Mouse (Mus musculus) 416B (cell line): ENCODE measurements around the gene Cyp24a1.

Experiments
- DNase-seq: peaks from one replicate; pipeline ENCODE4 v3.0.0; 2011; ENCODE audit warnings: low read depth

Gene Cyp24a1

DNA sequence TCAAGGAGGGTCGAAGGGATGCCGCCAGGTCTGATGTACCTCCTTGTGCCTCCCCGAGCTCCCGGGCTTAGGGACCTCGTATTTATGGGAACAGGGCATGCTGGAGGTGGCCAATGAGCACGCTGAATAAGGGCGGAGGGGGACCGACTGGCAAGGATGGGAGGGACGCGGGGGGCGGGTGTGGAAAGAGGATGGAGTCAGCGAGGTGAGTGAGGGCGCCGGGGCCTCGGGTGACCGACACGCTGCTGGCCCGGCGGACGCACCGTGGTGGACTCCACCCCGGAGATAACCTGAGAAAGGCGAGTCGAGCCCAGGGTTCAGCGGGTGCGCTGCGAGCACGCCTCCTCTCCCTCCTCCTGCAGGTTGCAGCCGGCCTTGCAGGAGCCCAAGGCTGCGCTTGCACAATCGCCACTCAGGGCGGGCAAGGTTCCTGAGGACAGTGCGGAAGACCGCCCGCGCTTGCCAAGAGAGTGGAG, at the start of gene Cyp24a1:
Cyp24a1 (minus strand) TSS at position 55 of the 476 bp plus-strand sequence.
- no peak for DNase-seq

DNA sequence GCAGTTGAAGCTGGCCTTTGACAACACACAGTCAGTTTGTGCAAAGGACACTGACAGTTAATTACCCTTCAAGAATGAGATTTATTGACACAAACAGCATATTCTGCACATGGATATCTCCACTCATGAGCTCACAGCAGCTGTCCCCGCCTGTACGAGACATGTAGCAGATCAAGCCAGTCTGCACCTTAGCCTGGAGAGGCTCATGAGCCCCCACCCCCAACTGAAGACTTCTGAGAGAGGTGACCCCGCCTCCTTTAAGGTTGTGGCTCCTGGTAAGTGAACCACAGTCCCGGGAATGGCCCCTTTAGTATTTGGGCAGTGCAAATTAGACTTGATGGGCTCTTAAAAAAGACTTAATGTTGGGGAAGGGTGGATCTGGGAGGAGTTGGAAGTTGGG, 48.8 kb upstream of the Cyp24a1 start:
- no peak for DNase-seq

DNA sequence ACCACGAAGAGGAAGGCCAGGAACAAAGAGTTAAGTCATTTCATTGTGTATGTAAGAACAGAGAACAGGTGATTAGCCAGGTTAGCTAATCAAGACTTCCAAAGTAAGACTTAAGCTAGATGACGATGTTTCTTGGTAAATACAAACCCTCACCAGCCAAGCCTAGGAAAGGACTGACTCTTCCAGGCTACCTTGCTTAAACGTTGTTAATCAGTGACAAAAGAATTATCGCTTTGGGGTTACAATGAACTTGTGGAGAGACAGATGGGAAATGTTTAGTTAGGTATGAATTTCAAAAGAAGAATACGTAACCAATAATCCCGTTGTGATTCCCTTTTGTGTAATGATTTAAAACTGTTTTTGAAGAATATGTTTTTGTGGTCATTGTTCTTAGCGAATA, 48.0 kb upstream of the Cyp24a1 start:
- DNase-seq = no peak

DNA sequence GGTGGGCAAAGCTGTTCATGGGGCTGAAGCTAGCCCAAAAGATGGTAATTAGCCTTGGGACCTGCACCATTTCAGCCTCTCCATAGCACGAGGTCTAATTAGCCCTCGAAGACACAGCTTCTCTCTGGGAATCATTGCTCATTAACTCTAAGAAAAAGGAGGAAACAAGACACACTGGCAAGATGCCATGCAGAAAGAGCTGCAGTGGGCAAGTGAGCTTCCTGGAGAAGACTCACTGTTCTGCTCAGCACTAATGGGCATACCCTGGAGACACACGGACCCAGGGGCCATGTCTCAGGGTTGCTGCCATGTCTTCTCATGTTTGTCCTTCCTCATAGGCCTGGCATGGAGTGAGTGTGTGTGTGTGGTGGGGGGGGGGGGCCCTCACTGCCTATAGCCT, 47.2 kb upstream of the Cyp24a1 start:
- DNase-seq = no peak

DNA sequence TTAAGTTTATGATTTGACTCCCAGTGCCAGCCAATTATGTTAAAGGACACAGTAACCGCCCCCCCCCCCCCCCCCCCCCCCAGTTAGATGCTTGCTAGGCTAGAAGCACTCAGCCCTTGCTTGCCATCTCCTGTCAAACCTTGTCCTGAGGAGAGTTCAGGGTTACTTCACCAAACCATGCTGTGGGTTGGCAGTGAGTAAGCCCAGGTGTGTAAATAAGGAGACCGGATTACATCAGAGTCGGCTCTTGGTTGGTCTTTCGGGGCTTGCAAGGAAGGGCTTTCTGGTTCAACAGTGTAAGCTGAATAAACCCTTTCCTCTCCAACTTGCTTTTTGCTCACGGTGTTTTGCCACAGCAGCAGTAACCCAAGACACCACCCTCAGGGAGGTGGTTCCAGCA, 46.7 kb upstream of the Cyp24a1 start:
- no peak for DNase-seq

DNA sequence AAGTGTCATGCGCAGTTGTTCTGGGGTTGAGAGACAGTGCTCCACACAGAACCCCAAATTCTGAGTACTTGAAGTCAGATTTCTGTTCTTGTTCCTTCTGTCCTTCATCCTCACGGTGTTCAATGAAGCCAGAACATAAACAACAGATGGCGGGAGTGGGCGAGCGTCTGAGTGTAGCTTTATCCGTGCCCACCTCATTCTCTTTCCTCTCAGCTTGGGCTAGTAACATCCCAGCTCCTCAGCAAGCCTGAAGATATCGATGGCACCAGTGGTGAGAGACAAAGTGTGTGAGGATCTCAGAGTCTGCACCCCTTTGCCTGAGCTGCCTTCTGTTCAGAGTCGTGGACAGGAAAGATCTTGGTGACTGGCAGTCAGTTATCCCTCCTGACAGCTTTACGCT, 42.3 kb upstream of the Cyp24a1 start:
- no peak for DNase-seq

DNA sequence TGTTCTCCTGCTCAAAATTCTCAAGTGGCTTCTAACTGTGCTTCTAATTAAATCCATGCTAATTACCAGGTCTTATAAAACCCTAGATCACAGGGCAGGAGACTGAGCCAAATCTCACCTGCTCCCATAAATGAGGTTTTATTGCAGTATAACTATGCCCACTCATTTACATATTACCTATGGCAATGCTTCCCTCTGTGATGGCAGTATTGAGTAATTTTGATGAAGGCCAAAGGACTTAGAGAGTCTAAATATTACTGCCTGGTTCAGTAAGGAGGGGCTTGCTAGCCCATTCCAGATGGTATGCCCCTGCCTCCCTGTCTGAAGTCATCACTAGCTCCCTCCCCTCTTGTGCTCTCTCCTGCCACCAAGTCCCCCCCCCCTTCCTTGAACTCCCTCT, 38.9 kb upstream of the Cyp24a1 start:
- DNase-seq = no peak

DNA sequence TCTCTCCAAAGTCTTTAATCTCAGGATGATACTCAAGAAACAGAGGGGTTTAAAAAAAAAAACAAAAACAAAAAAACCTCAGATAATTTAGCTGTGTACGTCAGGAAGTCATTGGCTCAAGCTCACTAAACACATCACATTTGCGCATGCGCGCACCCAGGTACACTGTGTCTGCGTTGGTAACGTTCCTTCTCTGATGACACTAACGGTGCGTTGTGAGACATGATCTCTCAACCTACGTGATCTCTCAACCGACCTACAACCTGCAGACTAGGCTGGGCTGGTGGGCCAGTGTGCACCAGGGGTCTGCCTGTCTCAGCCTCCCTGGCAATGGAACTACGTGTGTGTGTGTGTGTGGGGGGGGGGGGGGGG, 37.8 kb upstream of the Cyp24a1 start:
- DNase-seq = no peak

DNA sequence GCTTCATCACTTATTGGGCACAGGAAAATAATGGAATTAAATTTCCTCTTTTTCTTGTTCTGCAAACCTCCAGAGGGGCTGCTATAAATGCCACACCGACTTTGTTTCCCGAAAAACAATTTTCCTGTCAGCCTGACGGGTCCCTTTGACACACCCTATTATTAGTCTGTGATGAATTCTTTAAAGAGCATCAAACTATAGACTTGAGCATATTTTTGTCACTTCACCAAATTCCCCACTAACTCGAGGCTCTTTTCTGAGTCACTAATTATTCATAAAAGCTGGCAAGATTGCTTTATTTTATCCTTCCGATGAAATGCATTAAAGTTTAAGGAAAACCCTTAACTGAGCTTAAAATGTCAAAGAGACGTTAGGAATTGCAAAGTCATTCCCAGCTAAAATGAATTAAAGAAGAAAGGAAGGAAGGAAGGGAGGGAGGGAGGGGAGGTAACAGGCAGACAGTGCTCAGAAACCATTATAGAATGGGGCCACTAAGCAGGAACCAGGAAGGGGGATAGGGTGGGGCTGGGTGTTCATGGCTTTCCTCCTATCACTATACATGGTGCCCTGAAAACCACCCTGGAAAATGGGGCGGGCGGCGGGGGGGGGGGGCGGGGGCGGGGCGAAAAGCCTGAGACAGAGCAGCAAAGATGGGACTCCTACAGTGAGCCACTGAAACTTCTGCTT, 37.3 kb upstream of the Cyp24a1 start:
- no peak for DNase-seq

DNA sequence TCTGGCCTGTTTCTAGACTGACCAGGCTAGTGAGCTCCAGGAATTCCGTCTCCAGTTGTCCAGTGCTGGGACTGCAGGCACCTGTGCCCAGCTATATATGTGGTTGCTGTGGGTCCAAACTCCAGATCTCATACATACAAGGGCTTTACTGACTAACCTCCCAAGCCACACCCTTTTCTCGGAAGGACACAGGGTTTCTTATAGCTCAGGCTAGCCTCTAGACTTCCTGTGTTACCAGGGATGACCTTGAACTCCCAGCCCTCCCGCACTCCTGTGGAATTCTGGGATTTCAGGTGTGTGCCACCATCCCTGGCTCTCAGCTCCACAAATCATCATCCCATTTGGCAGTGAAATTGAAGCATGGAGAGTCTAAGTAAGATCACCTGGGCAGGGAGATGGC, 33.3 kb upstream of the Cyp24a1 start:
- no peak for DNase-seq

DNA sequence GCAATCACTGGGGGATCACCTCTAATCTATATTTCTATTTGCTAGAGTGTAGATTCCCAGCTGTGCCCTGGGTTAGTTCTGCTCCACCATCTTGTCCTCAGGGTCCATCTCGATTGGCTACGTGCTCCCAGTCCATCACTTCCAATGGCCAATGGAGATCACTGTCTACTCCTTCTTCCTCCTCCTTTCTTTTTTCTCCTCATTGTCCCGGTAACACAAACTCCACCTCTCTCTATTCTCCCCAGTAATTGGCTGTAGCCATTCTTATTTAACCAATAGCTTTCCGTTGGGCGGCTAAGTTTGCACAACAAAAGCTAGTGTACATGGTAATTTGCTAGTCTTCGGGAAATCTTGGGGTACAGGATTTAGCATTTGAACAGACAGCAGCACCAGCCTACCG, 32.8 kb upstream of the Cyp24a1 start:
- DNase-seq = no peak

DNA sequence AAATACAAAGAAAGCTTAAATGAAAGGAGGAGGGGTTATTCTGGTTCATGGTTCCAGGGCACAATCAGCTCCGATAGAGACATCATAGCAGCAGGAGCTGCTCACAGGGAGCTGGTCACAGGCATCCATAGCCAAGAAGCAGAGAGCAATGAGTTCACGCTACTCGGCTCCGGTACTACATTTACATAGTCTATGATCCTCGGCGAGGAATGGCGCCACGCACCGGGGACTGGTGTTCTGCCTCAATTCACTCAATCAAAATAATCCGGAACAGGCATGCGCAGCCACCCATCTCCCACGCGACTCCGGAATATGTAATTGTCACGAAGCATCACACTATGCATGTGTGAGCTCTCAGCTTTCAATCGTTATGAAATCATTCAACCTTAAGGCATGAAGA, 31.1 kb upstream of the Cyp24a1 start:
- DNase-seq = no peak

DNA sequence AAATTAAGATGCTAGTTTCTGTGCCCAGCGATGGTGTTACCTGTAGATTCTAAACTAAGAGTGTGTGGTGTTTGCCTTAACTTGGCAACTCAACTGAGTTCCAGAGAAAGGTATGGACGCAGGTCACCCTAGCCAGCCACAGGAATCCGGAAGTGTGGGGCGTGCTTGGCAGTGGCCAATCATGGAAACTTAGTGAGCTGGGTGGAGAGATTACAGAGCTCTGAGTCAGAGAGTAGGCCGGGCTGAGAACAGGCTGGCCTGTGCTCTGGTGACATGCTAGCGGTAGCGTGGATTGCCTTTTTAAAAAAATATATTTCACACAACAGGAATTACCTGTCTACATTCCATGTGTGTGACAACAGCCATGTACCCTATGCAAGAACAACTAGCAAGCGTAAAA, 29.6 kb upstream of the Cyp24a1 start:
- DNase-seq = peak; percentile 37

DNA sequence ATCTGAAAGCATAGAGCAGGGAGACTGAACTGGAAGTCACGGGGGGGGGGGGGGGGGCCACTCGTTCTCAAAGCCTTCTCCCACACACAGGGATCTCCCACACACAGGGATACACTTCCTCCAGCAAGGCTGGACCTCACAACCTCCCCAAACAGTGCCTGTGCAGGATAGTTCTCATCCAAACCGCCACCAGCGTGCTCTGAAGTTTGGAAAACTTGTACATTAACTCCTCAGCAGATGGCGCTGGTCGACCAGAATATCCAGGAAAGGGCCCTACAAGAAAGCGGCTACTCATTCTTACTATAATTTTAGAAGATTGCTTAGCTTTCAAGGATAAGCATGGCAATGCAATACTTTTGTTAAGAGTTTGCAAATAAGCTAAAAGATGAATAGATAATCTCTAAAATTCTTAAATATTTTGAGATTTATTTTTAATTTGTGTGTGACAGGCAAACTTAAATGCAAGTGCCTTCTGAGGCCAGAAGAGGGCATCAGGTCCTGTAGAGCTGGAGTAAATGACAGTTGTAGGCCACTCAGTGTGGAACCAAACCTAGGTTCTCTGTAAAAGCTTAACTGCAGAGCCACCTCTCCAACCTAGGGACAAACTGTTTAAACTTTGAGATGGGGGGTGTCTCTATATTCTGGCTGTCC, 23.5 kb upstream of the Cyp24a1 start:
- peak; percentile 82 for DNase-seq

DNA sequence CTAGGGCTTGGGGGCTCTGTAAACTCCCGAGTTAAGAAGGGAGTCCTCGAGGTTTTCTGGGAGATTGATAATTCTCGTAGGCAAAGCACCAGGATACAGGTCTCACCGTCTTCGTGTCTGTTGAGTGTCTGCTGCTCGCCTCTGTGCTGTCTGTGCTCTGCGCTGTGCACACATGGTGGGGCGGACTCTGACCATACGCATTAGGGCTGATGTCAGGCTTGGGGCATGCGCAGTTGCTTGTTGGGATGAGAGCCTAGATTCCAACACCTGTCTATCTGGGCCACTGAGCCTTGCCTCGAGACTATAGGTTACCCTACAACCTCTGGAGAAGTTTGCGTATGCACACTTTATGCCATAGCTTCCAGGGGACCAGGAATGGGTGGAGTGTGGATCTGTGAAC, 16.8 kb upstream of the Cyp24a1 start:
- no peak for DNase-seq

DNA sequence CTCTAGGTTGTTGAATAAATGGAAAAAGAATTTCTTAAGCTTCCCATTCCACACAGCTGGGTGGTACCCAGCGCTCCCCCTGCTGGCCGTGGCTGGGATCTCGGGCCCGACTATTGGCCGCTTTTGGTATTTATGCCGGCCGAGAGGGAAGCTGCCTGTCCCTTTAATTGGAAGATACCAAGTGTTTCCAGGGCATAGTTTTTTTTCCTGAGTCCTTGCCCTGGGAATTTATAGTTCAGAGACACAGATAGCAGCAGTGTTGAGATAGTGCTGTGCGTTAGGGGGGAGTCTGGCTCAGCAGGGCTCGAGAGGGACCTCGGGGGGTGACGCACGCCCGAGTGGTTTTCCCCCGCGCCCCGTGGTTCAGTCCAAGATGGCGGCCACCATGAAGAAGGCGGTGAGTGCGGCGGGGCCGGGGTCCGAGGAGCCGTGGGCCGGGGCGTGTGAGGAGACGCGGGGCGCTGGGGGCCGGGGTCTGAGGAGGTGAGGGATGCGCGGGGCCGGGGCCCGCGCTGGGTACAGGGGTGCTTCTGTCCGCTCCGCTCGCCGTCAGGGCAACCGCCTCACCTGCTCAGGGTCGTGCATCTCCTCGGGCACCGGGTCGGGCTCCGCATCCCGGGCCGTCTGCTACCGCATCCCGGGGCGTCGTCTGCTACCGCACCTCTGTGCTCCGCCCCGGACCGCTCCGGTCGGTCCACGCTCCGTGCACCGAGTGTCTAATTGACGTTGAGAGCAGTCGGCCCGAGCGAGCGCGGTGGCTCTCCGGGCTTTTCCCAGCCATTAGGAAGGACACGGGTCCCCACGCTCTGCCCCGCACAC, 14.3 kb upstream of the Cyp24a1 start:
- DNase-seq = peak; percentile 94

DNA sequence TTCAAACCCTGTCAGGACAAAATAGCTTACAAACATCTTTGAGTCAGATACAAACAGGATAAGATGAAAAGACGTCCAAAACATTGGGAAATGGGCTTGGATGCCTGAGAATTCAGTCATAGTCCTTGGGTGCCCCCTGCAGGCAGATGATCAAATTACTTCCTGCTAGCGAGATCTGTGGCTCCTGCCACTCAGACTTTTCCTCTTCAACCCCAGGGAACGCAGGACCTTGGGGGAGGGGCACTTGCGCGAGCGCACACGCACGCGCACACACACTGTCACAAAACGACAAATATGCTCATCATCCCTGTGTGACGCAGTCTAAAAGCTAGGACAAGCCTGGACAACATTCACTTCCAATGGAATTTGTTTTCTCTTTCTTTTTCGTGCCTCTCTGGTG, 11.9 kb upstream of the Cyp24a1 start:
- DNase-seq = peak; percentile 84

DNA sequence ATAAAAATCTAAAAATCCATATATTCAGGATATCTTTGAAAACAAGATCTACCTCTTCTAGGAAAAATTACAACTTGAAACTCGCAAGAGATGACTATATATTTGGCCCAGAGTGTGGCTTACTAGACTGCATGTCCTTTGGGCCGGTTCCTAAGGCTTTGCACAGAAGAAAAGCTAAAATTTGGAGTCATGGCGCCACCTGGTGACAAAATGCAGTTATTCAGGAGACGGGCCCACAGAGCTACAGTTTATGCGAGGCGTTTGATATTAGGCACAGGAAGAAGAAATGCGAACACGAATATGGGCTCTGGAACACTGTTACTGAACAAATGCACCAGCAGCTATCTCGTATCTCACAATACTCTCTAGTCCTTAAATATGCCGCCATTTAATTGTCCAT, 10.8 kb upstream of the Cyp24a1 start:
- peak; percentile 84 for DNase-seq

DNA sequence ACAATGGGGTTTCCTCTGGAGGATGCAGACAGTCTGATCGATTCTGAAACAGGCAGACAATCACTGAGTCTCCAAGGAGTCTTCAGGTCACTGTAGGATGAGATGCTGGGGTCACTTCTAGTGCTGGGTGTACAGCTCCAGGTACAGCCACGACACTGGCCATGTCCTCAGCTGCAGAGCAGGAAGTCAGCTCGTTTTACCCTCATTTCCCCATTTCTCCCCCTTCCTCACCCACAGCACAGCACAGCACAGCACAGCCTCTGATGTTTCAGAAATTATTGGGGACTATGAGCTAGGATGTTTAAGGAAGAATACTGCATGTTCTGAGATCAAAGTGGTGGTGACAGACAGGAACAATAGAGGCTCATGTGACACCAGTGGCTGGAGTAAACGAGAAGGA, 7.0 kb upstream of the Cyp24a1 start:
- DNase-seq = peak; percentile 37

DNA sequence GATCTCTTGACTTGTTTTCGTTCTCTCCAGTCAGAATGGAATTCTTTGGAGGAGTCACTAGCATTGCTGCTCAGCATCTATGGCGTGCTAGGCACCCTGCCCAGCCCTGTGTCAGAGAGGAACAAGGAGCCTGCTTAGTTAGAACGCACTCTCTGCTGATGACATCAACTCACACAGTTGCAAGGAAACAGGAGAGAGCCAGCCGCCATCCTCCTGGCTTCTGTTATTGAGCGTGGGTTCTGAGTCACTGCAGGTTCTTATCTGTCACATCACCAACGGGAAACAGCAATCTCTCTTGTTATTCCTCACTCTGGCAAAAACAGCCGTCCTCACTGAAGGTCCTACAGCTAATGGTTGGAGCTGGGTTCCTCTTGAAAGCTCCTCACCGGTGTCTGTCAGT, 6.4 kb upstream of the Cyp24a1 start:
- DNase-seq = peak; percentile 77

DNA sequence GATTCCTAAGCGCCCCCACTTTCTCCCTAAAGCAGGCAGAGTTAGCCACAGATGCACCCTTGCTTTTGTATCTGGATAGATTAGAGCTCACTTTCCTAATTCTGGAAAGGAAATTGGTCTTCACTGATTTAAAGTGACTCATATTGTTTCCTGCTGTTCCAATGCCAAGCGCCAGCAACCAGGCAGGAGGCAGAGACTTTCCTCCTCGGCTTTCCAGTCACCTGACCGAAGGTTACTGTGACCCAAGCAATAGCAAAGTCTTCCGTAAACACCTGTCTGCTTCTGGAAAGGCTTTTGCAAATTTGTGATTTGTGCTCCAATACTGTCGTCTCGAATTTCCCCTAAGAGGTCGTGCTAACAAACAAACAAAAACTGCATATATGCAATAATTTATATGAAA, 1.1 kb upstream of the Cyp24a1 start:
- DNase-seq = no peak

DNA sequence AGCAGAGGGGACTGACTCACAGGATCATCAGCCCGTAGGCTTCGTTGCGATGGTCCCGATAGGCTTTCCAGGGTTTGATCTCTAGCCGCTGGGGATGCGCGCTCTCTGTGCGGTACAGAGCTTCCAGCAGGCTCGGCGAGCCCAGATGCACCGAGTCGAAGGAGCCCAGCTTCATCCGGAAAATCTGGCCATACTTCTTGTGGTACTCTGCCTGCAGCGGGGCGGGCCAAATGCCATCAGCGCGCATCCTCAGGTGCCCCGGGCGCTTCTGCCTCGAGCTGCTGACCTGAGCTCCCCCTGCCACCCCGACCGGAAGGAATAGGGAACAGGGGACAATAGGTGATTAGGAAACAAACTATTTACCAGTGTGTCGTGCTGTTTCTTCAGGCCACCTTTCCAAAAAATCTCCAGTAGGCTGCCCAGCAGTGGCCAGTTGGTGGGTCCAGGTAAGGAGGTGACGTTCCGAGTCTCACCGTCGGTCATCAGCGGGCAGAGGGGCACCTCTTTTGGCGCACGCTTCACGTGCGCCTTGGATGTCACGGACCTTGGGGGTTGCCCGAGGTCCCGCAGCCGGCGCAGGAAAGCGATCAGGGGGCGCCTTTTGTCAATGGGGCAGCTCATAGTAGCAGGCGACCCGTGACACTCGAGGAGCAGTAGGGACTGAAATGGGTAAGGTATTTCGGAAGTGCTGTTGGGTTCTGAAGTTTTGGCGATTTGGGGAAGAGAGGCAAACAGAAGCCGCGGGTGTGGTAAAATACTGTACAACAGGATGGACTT, 603 bp downstream of the Cyp24a1 start, which contains the start of gene Pfdn4:
Pfdn4 (plus strand) TSS at position 275 of the 777 bp plus-strand sequence.
- no peak for DNase-seq
